Mouse (Mus musculus): ENCODE data around the gene Srm.

Srm gene

GRCm38 (mm10) chr4:148591171-148591630, at the start of gene Srm:
Gene Srm (plus strand): TSS chr4:148591503.
- DNase-seq (ENCODE audit: low read depth, low spot score) = peak; percentile 86

GRCm38 (mm10) chr4:148549106-148549505, 42.2 kb upstream of the Srm start:
- no peak for DNase-seq (ENCODE audit: low read depth, low spot score)

DNA sequence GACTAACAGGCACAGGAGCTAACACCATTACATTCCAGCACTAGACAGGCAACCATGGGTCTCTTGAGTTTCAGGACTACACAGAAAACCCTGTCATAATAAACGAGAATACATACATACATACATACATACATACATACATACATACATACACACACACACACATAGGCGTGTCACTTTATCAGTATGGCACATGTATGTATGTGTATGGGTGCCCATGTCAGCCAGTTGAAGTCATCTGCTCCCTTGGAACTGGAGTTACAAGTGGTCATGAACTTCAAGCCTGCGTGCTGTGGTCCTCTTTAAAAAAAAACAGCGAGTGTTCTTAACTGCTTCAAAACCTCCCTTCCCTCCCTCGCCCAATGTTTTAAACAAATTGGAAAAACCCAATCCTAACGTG, 33.5 kb upstream of the Srm start:
- DNase-seq (ENCODE audit: low read depth, low spot score) = no peak

DNA sequence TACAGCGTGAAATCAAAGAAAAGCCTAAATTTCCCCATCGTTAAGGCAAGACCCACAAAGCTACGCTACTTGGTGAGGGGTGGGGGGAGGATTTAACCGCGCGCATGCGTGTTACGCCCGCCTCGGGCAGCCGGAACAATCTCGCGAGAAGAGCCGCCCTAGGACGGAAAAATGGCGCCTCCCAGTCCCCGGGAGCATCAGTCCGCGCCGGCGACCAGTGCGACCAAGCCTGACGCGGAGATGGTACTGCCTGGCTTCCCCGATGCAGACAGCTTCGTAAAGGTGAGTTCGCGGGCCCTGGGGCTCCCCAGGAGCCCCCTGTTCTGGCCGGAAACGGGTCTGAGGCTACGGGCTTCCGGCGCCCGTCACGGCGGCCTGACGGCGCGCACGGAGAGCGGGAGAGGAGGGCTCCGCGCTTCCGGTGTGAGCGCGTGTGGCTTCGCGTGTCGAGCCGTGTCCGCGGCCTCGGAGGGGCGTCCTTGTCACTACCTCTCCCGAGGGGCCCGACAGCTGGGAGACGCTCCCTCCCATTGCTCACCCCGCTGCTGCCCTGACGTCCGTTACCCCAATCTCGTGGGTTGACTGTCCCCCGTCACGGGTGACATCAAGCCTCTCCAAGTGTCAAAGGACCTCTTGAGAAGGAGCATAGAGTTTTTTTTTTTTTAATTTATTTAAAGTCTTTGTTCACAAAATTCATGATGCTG, 32.9 kb upstream of the Srm start, which contains the start of gene Exosc10:
Exosc10 (plus strand) TSS at position 133 of the 704 bp plus-strand sequence.
- DNase-seq (ENCODE audit: low read depth, low spot score) = peak; percentile 82

DNA sequence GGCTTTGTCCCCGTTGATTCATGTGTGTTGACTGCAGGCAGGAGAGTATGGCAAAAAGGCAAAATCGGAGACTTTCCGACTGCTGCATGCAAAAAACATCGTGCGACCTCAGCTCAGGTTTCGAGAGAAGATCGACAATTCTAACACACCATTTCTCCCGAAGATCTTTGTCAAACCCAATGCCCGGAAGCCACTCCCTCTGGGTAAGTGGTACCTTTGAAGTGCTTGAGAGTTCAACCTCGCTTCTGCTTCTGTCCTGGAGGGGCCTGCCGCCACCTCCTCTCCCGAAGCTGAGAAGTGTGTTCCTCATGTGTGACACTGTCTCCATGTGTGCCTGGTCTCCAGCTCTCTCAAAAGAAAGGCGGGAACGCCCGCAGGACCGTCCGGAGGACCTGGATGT, 28.6 kb upstream of the Srm start:
- no peak for DNase-seq (ENCODE audit: low read depth, low spot score)

GRCm38 (mm10) chr4:148563595-148563994, 27.7 kb upstream of the Srm start:
- DNase-seq (ENCODE audit: low read depth, low spot score) = no peak

GRCm38 (mm10) chr4:148570138-148570537, 21.2 kb upstream of the Srm start:
- DNase-seq (ENCODE audit: low read depth, low spot score) = no peak

DNA sequence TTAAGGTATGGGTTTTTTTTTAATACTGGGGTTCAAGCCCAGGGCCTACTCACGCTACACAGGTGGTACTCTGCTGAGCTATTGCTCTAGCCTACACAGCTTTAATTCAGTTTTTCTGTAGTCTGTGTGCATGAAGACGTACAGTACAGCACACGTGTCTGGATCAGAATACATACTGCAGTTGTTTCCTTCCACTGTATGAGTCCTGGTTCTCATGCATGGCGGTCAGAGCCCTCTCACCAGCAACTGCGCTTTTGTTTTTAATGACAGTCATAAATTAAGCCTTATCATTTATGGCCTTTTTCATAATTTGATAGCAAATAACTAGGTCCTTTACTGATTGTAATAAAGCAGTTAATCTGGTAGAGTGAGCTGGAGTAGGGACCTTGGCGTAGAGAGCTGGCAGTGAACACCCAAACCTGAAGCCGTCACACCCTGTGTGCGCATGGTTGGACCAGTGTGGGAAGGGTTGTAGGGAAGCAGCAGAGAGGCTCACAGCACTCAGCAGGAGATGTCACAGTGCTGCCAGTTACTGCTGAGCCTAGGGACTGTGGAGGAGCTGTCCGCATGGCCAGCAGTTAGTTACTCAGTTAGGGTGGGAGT, 20.5 kb upstream of the Srm start:
- DNase-seq (ENCODE audit: low read depth, low spot score) = no peak

DNA sequence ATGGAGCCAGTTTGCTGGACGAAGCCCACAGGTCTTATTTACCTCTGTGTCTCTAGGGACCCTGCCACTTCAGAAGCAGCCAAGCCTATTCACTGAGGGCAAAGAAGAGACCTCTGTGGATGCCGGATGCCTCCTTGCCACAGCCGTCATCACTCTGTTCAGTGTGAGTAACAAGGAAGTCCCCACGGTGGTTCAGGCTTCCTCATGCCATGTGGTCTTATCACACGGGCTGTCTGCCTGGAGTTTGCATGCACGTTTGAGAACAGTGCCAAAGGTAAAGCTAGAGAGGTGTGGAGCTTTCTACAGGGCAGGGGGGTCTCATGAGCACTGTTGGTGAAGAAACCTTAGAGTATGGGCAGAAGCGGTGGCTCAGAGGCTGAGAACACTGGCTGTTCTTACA, 18.1 kb upstream of the Srm start:
- DNase-seq (ENCODE audit: low read depth, low spot score) = no peak

DNA sequence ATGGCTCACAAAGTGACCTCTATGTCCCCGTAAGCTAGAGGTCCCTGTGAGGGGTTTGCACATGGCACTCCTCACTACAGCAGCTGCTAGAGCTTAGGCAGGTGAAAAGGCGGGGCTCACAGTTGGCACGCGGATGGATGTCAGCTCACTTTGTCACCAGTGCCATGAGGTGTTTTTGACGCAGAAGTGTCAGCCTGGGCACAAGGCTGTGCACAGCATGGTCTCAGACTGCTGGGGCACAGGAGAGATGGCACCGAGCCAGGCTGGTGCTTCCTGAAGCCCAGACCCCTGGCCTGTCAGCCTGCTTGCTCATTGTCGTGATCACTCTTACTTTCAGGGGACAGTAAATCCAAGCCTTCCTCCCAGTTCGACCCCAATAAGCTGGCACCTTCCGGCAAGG, 10.5 kb upstream of the Srm start:
- no peak for DNase-seq (ENCODE audit: low read depth, low spot score)

DNA sequence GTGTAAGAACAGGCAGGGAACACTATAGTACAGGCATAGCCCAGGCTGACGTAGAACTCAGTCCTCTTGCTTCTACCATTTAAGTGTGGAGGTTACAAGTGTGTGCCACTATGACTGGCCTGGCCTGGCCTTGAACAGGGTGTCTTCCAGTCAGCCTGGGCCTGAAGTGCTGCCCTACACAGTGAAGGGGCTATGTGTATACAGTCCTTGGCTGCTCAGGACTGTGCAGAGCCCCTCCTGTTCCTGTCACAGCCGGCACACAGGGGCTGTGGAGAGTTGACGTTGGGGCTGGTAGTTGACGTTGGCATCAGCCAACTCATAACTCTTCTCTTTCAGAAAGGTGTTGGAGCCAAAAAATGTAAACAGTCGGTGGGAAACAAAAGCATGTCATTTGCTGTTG, 9.9 kb upstream of the Srm start:
- no peak for DNase-seq (ENCODE audit: low read depth, low spot score)

DNA sequence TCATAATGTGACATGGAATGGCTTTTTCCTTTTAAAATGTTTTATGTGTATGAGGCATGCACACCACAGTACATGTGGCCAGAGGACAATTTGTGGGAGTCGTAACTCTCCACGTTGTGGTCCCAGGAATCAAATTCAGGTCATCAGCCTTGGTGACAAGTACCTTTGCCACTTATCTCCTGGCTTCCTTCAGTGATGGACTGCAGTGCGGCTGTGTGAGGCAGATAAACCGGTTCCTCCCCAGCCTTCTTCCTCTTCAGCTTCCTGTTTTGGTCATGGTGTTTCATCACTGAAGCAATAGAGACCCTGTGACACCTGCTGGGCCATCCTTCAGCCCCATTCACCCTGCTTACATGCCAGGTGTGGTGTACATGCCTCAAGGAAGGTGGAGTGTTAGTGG, 8.0 kb upstream of the Srm start:
- DNase-seq (ENCODE audit: low read depth, low spot score) = no peak

DNA sequence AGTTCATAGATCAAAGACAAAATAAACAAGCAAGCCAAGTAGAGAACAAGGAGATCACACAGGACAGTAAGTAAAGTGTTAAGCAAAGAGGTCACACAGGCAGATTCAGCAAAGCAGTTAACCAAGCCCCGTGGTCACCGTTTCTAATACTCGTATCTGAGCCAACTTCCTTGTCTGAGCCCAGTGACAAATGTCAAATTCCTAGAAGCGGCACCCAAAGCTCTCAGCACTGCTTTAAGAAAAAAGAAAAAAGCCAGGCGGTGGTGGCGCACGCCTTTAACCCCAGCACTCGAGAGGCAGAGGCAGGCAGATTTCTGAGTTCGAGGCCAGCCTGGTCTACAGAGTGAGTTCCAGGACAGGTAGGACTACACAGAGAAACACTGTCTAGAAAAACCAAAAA, 4.7 kb upstream of the Srm start:
- no peak for DNase-seq (ENCODE audit: low read depth, low spot score)

DNA sequence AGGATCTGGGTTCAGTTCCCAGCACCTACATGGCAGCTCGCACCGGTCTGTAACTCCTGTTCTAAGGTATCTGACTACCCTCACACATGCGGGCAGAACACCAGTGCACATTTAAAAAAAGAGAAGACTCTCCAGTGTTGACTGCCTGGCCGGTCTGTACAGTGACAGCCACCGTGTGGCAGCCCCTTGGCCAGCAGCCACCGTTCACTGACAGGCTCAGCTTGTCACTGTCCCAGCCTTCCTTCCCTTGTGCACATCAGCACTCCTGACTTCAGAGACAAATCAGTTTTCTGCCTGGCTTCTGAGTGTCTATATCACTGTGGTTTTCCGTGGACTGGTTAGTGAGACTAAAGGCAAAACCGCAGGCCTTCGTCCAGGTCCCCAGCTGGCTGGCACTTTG, 2.5 kb upstream of the Srm start:
- DNase-seq (ENCODE audit: low read depth, low spot score) = no peak

- DNase-seq (ENCODE audit: low read depth, low spot score) = no peak
These were observed 1.7 kb upstream of the Srm start for GRCm38 (mm10) chr4:148589565-148589964.

- no peak for DNase-seq (ENCODE audit: low read depth, low spot score)
These were observed 707 bp upstream of the Srm start for GRCm38 (mm10) chr4:148590421-148591170.

DNA sequence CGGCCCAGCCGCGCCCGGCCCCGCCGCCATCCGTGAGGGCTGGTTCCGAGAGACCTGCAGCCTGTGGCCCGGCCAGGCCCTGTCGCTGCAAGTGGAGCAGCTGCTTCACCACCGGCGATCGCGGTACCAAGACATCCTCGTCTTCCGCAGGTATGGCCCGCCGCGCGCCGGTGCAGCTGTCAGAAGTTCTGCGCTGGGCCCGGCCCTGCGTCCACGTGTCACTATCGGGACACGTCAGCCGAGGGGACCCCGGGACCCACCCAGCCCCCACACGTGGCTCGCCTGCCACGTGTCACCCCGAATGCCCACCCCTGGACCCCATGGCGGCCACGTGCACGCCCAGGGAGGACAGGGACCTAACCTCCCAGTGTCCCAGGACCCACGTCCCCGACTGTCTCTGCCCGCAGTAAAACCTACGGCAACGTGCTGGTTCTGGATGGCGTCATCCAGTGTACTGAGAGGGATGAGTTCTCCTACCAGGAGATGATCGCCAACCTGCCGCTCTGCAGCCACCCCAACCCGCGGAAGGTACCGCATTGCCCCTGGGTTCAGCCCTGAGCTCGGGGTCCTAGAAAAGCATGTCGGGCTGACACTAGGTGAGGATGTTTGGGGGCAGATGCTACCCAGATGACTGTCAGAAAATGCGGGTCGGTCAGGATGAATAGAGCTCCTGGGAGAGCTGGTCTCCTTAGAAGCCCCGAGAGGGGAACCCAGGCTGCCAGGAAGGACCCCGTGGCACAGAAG, 506 bp downstream of the Srm start:
- DNase-seq (ENCODE audit: low read depth, low spot score) = peak; percentile 17

DNA sequence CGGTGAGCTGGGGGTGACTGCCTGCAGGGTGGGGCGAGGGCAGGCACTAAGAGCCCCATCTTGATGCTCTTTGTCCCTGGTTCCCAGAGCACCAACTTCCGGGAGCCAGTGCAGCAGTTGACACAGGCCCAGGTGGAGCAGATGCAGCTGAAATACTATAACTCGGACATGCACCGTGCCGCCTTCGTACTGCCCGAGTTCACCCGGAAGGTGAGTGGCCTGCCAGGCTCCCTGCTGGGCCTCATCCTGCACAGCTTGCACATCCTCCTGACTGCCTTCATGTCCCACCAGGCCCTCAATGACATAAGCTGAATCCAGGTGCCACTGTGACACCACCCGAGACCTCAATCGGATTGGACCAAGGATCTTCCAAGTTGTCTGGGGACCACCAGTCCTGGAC, 2.7 kb downstream of the Srm start:
- no peak for DNase-seq (ENCODE audit: low read depth, low spot score)

DNA sequence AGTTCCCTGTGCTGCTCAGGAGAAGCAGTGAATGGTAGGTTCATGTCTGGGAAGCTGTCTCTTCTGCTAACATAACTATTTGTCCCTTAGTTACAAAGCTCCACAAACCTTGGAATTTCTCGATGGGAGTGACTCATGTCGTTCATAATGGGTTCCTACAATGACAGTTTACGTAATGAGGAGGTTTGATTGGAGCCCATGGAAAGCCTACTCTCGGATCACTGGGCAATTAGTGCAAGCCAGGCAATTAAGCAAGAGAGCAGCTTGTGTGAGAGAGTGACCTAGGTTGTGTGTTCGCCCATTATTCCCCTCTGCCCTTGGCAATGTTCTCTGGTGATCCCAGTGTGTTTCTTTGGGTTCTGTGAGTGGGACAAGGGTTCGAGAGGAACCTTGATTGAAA, 4.6 kb downstream of the Srm start:
- DNase-seq (ENCODE audit: low read depth, low spot score) = no peak

GRCm38 (mm10) chr4:148596731-148597130, 5.4 kb downstream of the Srm start:
- no peak for DNase-seq (ENCODE audit: low read depth, low spot score)

DNA sequence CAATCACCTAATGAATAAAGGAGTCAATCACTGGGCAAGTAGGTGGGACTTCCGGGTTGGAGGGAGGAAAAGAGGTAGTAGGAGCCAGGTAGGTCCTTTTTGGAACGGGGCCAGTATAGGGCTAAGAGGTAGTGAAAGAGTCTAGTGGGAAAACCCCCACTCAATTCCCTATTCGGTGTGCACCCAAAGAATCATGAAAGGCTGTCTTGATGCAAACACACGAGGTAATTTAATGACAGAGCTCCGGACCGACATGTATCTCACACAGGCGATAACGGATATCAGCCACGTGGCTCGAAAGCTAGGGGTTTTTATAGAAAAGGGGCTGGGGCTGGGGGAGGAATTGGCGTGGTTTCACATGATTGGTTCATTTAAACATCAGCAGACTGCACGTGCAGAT, 7.5 kb downstream of the Srm start:
- DNase-seq (ENCODE audit: low read depth, low spot score) = no peak

GRCm38 (mm10) chr4:148600316-148600715, 9.0 kb downstream of the Srm start:
- DNase-seq (ENCODE audit: low read depth, low spot score) = no peak
